Mouse (Mus musculus): Measurements from ENCODE around the gene Syt7.

DNA sequence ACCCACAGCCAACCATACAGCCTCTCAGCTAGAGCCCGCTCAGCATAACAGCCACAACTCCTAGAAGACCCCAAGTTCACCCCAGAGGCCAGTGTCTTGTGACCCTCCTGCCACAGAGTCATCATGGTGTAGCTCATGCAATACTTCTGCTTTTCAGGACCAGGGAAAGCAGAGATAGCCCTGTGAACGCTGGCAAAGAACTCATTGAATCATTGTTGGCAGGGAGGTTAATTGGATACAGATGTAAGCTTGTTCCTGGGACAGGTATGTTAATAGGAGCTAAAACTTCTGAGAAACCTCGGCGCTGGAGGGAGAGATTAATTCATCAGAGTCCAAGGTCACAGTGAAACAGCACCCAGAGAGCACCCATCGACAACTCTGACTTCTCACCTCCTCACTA is 48.2 kb upstream of the Syt7 start:
- no peak for TF ChIP-seq CTCF (IDR thresholded peaks at IDR 0.05; ENCODE audit: borderline replicate concordance, insufficient read depth, low read length)
- no peak for TF ChIP-seq POLR2A (IDR thresholded peaks at IDR 0.05; ENCODE audit: low read depth, low read length)
